Mouse (Mus musculus) spleen, embryonic (tissue): ENCODE data around the gene Dusp6.
"Not testable (repeated sequence)": the region's sequence is repeated elsewhere in the genome, so short reads cannot be mapped to it uniquely, and the experiment has no call there.

ENCODE experiments used
- CTCF ChIA-PET: fragments of 350-600 bp; sonication (Branson Sonifier 250); formaldehyde crosslinking; loops from one replicate; lab custom pipeline; 2022; lab: Charles Lee

The Dusp6 gene

GRCm38 (mm10) chr10:99262867-99263379, at the start of gene Dusp6:
Gene Dusp6 (plus strand): TSS chr10:99263231.
- CTCF ChIA-PET: no interaction called here

GRCm38 (mm10) chr10:99214421-99215299, 48.4 kb upstream of the Dusp6 start:
- CTCF ChIA-PET: no interaction called here

DNA sequence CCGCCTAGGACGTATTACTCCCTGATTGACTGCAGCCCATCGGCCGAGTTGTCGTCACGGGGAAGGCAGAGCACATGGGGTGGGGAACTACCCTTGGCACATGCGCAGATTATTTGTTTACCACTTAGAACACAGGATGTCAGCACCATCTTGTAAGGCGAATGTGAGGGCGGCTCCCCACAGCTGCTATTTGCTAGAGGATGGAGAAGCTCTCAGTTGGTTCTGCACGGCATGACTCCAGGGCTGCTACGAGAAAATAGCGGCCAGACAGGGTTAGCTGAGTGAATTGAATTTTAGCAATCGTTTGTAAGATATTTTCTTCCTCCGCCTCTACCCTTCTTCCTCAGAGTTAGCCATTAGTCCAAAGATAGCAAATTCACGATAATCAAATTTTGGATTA, 46.5 kb upstream of the Dusp6 start:
- CTCF ChIA-PET: not testable (repeated sequence)

GRCm38 (mm10) chr10:99221540-99221939, 41.5 kb upstream of the Dusp6 start:
- CTCF ChIA-PET: no interaction called here

DNA sequence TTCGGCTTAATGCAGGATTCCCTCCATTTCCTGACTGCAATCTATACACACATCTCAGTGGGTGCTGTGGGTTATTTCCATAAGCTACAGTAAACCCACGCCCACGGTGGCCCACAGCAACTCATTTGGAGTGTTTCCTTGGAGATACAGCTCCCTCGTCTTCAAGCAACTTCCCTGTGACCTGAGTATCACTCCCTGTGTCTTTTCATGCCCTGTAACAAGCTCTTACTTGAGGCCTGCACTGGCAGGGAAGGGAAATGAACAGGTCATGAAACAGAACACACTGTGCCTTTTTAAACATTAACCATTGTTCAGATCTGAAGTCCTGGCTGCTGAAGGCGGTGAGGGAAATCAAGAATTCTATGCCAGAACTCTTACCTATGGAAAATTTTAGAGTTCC, 40.3 kb upstream of the Dusp6 start:
- CTCF ChIA-PET: no interaction called here

DNA sequence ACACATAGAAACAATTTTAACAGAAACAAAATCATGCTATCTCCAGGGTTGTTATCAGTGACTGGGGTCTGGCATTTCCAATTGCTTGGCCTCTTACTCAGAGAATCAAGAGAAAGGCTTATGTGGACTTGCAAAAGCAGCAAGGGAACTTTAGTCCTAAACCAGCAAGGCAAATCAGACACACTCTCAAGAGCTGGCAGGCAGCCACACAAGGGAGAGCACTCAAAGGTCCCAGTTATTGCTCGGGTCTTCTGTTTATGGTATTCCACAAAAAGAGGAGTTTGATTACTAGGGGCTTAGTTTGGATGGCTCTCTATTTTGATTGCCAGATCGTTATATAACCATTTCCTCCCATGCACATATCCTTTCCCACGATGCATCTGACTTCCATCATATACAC, 38.8 kb upstream of the Dusp6 start:
- CTCF ChIA-PET: no interaction called here

- CTCF ChIA-PET: no interaction called here
Observed at GRCm38 (mm10) chr10:99226782-99227181, 36.2 kb upstream of the Dusp6 start.

DNA sequence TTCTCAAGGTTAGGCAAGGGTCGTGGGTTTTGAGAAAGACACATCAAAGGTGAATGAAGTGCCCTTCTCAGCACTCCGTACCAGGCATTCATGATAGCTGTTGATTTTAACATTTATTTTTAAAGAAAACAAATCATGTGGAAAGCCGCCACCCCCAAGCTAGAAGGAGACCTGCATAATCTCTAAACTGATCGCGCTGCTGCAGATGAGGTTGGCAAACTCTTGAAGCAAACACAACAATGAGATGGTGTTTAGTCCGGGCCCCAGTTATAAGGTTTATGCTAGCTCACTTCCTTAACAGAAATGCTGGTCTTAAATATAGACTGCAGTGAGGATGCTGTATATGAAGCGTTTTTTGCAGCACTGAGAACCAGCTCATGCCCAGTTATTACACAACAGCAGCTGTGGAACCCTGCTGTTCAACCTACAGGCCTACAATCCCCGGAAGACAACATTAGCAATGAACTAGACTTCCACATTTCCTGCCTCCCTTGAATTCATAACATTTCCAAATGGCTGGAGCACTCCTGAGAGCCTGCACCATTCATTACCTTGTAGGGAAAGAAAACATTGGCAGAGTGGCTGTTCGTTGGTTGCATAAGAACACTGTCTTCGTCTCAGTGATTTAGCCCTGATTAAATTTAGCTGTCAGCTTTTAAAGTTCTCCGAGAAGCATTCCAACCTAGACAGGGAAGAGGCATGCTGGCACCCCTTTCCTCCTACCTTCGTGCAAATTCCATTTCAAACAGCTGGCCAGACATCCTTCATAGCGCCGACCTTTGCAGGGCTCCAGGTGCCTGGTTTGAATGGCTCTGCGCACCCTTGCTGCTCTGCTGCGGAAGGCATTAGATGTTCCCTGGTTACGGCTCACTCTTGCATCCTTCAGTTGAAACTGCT, 34.8 kb upstream of the Dusp6 start:
- CTCF ChIA-PET: no interaction called here

- CTCF ChIA-PET: no interaction called here
Observed at GRCm38 (mm10) chr10:99229031-99229684, 33.9 kb upstream of the Dusp6 start.

DNA sequence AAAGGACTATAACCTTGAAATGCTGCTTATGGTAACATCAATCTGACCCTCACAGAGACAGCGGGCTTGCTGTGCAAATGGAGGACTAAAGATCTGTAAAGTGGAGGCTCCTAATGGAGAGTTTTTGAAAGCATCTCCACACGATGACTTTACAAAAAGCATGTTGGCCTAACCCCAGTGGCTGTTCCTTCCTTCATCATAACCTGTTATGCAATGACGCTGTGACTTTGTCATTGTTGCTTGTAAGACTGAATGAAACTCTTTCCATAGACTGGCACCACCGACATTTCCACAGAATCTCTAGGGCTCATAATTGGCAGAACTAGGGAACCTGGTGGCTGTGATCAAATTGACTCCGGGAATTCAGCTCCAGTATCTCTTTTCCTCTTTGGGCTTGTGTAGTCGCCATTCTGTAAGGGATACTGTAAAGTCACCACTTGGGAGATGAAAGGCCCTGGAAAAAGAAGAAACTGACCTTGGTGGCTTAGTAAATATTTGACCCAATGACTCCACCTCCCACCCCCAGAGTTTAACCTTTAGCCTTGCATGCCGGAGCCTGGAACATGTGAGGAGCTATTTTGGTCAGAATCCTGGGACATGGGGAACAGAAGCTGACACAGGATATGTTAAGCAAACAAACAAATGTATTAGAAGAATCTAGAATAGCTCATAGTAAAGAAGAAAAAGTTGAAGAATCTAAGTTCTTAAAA, 30.4 kb upstream of the Dusp6 start:
- CTCF ChIA-PET: no interaction called here

DNA sequence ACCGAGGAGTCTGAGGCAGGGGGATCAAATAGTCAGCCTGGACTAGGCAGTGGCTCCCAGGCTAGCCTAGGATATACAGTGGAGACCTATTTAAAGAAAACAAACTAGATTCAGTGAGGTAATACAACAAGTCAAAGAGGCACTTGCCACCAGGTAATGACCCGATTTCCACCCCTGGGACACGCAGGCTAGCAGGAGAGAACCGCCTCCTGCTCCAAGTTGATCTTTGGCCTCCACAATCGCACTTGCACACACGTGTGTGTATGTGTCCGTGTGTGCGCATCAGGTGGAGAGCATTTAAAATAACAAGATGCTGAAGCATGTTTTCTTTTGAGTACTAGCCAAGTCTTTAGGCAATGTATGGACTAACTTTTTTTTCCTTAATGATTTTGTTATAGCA, 28.7 kb upstream of the Dusp6 start:
- CTCF ChIA-PET: no interaction called here

DNA sequence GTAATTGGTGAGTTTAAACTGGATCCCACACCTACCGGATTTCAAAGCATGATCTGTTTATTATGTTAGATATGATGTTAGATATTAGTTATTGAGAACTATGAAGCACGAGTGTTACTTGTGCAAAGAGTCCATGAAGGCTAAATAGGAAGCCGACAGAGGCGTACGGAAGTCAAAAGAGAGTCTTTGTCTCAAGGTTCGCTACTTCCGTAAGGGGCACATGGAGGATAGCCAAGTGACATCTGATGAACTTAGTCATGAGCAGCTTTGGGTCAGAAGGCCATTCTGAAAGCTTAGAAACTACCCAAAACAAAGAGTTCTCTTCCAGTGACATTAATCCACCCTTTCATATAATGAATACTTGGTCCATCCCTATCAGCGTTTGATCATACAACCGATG, 27.9 kb upstream of the Dusp6 start:
- CTCF ChIA-PET: interaction anchor here (0.6 kb wide), 1 partner anchor 1368 kb away, joined by 3 read pairs; no protein-coding TSS in a partner anchor

- CTCF ChIA-PET: no interaction called here
Observed at GRCm38 (mm10) chr10:99237205-99237832, 25.7 kb upstream of the Dusp6 start.

- CTCF ChIA-PET: interaction anchor here (0.6 to 0.7 kb wide), 2 partner anchors 13 to 1083 kb away, joined by 3 to 9 read pairs; no protein-coding TSS in a partner anchor
Observed at GRCm38 (mm10) chr10:99238537-99238936, 24.5 kb upstream of the Dusp6 start.

GRCm38 (mm10) chr10:99241284-99241828, 21.7 kb upstream of the Dusp6 start:
- CTCF ChIA-PET: interaction anchor here (0.7 kb wide), 1 partner anchor 488 kb away, joined by 11 read pairs; no protein-coding TSS in a partner anchor

DNA sequence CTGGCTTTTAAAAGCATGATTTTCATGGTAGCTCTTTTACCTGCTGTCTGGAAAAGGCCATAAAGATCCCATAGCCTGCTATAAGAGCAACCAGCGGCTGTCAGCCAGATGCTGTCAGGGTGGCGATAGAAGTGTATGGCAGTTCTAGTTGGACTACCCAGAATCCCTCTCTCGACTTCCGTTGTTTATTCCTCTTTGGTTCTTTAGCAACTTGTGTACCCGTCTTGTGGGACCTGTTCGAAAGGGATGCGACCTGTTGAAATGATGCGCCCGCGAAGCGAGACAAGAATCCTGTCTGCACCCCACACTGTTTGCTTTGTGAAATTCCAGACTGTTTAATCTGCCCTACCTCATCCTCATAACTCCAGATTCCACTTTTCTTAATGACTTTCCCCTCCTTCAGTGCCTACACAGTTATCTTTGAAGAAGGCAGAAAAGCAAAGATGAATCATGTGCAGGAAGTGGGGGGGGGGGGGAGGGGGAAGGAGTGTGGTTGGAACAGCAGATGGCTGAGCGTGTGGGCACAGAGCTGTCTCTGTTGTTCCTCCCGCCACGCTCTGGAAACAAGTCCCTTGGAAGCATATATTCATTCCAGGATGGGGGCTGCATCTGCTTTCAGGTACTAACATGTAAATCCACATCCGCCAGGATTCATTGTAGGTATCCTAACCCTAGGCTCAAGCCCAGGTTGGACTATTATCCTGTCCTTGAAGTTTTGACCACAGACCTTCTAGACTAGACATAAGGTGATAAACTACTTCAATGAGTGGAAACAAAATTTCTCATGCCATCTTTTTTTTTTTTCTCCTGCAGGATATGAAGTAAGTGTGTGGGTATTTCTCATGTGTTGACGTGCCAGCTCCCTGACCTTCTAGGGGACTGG, 21.0 kb upstream of the Dusp6 start:
- CTCF ChIA-PET: interaction anchor here (0.6 kb wide), 1 partner anchor 20 kb away, joined by 4 read pairs; no protein-coding TSS in a partner anchor

DNA sequence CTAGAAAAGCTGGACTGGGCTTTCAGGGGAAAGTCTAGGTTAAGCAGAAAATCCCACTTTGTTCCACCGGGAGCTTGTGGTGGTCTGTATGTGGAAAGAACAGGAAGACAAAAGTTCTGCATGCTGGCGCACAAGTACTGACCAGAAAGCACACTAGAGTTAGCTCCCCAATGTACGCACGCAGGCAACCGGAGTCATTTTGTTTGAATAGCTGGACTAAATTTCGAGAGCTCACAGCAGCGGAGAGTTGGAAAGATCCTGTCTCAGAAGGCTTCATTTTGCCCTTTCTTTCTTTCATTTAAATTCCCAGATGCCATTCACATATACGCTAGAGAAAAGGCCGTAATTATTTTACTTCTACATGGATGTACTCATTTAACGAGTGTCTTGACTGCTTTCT, 20.3 kb upstream of the Dusp6 start:
- CTCF ChIA-PET: interaction anchor here (0.6 kb wide), 1 partner anchor 20 kb away, joined by 4 read pairs; no protein-coding TSS in a partner anchor

GRCm38 (mm10) chr10:99243907-99244489, 19.0 kb upstream of the Dusp6 start:
- CTCF ChIA-PET: interaction anchor here (0.6 kb wide), 1 partner anchor 70 kb away, joined by 3 read pairs; no protein-coding TSS in a partner anchor
